Mouse (Mus musculus) heart, adult 2 months (tissue): ENCODE measurements around the gene Rab3gap2.

Source experiments
- CTCF ChIP-seq: fragments of 200-600 bp; IDR thresholded peaks from 2 replicates; pipeline ENCODE4 v1.8.1; 2022; ENCODE audit warnings: antibody characterized with exemption, mild to moderate bottlenecking, moderate library complexity
- POLR2A ChIP-seq: fragments of 200-500 bp; IDR thresholded peaks from 2 replicates; pipeline ENCODE4 v1.6.1; 2011; ENCODE audit warnings: mild to moderate bottlenecking, low read depth, low read length, control low read depth; ENCODE audit not compliant: insufficient read depth

GRCm38 (mm10) chr1:185189901-185190300 is 14.0 kb upstream of the Rab3gap2 start:
- no peak for TF ChIP-seq POLR2A
- TF ChIP-seq CTCF = no peak
